Mouse (Mus musculus) kidney, postnatal 0 days (tissue): ENCODE measurements around the gene Pla2g5. TPM values are rescaled to one million over a fixed set of nuclear protein-coding genes. Genes with fewer than 3 reads are reported as not detected.
A peak's percentile ranks its signal among the peaks of the same experiment; 100 is the strongest.

Experiments used
- ATAC-seq: fragments of 200-750 bp; cut with Nextera tagmentation; replicated peaks from 2 replicates; pipeline ENCODE4 v1.8.0; 2017; ENCODE audit warnings: low read depth, moderate number of reproducible peaks, moderate TSS enrichment, moderate library complexity; ENCODE audit not compliant: low FRiP score
- DNase-seq: peaks from one replicate; pipeline ENCODE4 v3.0.0-alpha.2; 2016; ENCODE audit warnings: low spot score
- H3K27ac ChIP-seq: fragments of 300-500 bp; sonication (generic); 2 replicates; pipeline ENCODE4 v1.5.1; 2014; ENCODE audit warnings: mild to moderate bottlenecking
- H3K27me3 ChIP-seq: fragments of 300-500 bp; sonication (generic); 2 replicates; pipeline ENCODE4 v1.6.1; 2014; ENCODE audit warnings: low read length, mixed read lengths; ENCODE audit not compliant: insufficient read depth
- H3K36me3 ChIP-seq: fragments of 300-500 bp; sonication (generic); 2 replicates; pipeline ENCODE4 v1.6.1; 2014; ENCODE audit warnings: low read length, mixed read lengths; ENCODE audit not compliant: insufficient read depth
- H3K4me1 ChIP-seq: fragments of 300-500 bp; sonication (generic); replicated peaks from 2 replicates; pipeline ENCODE4 v1.6.1; 2014; ENCODE audit warnings: antibody characterized with exemption, low read length, mixed read lengths; ENCODE audit not compliant: insufficient read depth
- H3K4me2 ChIP-seq: fragments of 300-500 bp; sonication (generic); 2 replicates; pipeline ENCODE4 v1.6.1; 2014; ENCODE audit warnings: mild to moderate bottlenecking, low read length, moderate library complexity, mixed read lengths
- H3K4me3 ChIP-seq: fragments of 300-500 bp; sonication (generic); replicated peaks from 2 replicates; pipeline ENCODE4 v1.5.1; 2014; ENCODE audit warnings: low read depth, low read length
- H3K9ac ChIP-seq: fragments of 300-500 bp; sonication (generic); 2 replicates; pipeline ENCODE4 v1.6.1; 2014; ENCODE audit warnings: low read depth, low read length
- H3K9me3 ChIP-seq: fragments of 300-500 bp; sonication (generic); replicated peaks from 2 replicates; pipeline ENCODE4 v1.6.1; 2016; ENCODE audit warnings: low read length, inconsistent platforms, mixed read lengths
- CTCF ChIP-seq: IDR thresholded peaks from 2 replicates; pipeline ENCODE4 v1.5.1; 2016; ENCODE audit warnings: antibody characterized with exemption, low read depth, mild to moderate bottlenecking, moderate library complexity
- WGBS: fragments of 180-500 bp; shearing (Covaris S2); extraction: QIAGEN DNeasy Blood & Tissue Kit; methylation state at CpG from one replicate; pipeline ENCODE4 v1.1.7; 2014; 5-methylcytosine and 5-hydroxymethylcytosine counted together
- polyA plus RNA-seq: library from polyadenylated mRNA; unstranded; fragments of >200 nt; fragmentation: Nextera tagmentation; extraction: Ambion mirVana; gene quantifications from 2 replicates; pipeline ENCODE4 v1.2.1, GENCODE M21; 2015

The Pla2g5 gene
- polyA plus RNA-seq, 1 experiment from 2014 or later: 1.0 TPM

DNA sequence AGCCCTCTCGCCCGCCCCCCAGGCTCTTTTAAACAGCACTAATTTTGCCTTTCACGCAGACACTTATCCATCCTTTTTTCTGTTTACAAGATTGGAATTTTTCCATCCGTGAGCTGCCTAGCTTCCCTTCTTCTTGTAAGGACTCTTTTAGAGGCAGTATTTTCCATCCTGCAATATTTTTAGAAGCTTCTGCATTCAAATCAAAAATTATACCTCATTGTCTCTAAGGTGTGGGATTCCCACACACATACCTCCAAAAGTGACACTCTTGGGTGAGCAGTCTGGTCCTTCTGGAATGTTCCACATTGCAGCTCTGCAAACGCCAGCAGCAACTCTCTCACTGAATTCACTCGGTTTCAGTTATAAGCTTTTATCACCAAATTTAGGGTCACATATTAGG lies 10.3 kb downstream of the Pla2g5 start:
- no peak for ATAC-seq
- no peak for TF ChIP-seq CTCF
- no peaks in the 10 kb centered on the region for H3K9me3 ChIP-seq

DNA sequence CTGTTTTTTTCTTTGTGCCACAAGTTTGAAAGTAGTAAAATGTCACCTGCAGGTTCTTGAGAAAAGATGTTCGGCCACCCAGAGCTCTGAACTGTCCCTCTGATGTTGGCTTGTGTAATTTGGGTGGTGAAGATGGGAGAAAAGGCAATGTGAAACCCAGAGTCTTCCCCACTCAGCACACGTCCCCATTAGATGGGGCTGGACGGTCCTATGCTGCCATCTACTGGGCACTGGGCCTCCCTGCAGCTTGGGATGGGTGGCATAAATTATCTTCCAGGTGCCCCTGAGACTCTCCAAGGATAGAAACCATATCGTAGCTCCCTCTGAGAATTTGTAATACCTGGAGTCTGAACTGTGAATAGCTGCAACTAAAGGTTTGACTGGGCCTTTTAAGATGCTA lies 11.8 kb downstream of the Pla2g5 start:
- Histone ChIP-seq H3K9ac (no peak overlapping the region), H3K36me3 (no peaks in the 10 kb centered on the region), H3K4me1 (no peaks in the 10 kb centered on the region), H3K9me3 (no peaks in the 10 kb centered on the region), H3K4me3 (no peak overlapping the region), H3K4me2 (no peak overlapping the region), H3K27me3 (no peaks in the 10 kb centered on the region), H3K27ac (no peak overlapping the region)
- under 1% methylated on average over 4 of the region's 4 CpGs for WGBS
- TF ChIP-seq CTCF: peak; percentile 100
- DNase-seq: peak; percentile 81
- no peak for ATAC-seq

More for the DNA sequence above, 10.3 kb downstream of the Pla2g5 start:
- WGBS: 77% methylated on average over 6 of the region's 6 CpGs
- Histone ChIP-seq H3K4me1 (no peaks in the 10 kb centered on the region), H3K4me3 (no peak overlapping the region), H3K4me2 (no peak overlapping the region), H3K9ac (no peak overlapping the region), H3K27ac (no peak overlapping the region), H3K27me3 (no peaks in the 10 kb centered on the region), H3K36me3 (no peaks in the 10 kb centered on the region)
- DNase-seq: no peak

DNA sequence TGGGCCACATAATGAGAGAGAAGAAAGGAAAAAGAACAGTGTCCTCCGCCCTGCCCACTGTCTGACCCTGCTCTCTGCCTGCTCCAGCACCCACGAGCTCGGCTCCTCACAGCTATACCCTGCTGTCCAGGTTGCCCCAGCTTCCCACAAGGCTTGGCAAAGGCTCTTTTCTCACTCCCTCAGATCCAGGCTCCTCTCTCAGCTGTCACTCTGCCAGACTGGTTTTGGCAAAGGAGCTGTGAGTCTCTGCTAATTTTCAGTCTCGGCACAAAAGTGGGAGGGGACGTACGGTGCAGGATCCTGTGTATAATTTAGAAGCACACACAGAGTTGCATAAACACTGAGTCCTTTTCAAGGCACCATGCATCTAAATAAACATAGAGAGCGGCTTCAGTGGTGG lies 21.9 kb downstream of the Pla2g5 start:
- DNase-seq (no peak), ATAC-seq (no peak)
- Histone ChIP-seq H3K36me3 (no peaks in the 10 kb centered on the region), H3K4me1 (no peaks in the 10 kb centered on the region), H3K4me2 (no peak overlapping the region), H3K27me3 (no peaks in the 10 kb centered on the region), H3K27ac (no peak overlapping the region), H3K9ac (no peak overlapping the region), H3K4me3 (no peak overlapping the region), H3K9me3 (no peaks in the 10 kb centered on the region; the same call in 1 of the 2 replicates)
- TF ChIP-seq CTCF: no peak
- 75% methylated on average over 7 of the region's 7 CpGs for WGBS

DNA sequence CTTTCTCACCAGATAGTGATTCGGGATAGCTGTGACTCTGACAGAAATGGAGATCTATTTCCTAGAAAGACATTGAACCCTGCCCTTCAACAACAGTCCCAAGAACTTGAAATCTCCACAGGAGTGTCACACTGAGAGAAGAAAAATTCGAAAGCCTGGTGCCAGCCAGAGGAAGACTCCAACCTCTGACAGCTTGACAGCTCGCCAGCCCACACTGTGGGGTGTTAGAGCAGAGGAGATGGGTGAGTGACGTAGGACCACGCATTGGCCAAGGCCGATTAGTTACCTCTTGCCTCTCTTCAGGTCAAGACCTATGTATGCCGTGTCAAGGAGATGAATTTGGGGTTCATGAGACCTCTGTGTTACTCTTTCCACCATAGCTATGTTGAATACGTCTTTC lies 22.6 kb downstream of the Pla2g5 start:
- Histone ChIP-seq H3K36me3 (no peaks in the 10 kb centered on the region), H3K4me3 (no peak overlapping the region), H3K9ac (no peak overlapping the region), H3K4me1 (no peaks in the 10 kb centered on the region), H3K27me3 (no peaks in the 10 kb centered on the region), H3K4me2 (no peak overlapping the region), H3K27ac (no peak overlapping the region), H3K9me3 (no peaks in the 10 kb centered on the region; the same call in 1 of the 2 replicates)
- no peak for TF ChIP-seq CTCF
- DNase-seq (no peak), ATAC-seq (no peak)
- 84% methylated on average over 8 of the region's 8 CpGs for WGBS

DNA sequence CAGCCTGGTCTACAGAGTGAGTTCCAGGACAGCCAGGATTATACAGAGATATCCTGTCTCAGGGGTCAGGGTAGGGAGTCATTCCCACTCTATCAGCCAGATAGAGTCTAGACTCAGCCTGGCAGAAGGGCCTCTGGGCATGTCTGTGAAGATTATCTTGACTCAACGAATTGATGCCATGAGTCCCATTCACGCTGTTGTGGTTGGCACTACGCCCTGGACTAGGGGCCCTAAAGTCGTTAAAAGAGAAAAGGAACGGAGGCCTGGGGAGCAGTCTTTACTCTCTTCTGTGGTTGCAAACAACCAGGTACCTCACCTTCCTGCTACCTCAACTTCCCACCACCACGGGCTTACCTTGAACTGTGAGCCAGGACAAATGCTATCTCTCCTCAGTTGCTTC lies 23.5 kb downstream of the Pla2g5 start:
- ATAC-seq: no peak
- no peaks in the 10 kb centered on the region for H3K27me3 ChIP-seq
- no peaks in the 10 kb centered on the region for H3K4me1 ChIP-seq
- no peak overlapping the region for H3K9ac ChIP-seq
- no peak overlapping the region for H3K27ac ChIP-seq
- no peaks in the 10 kb centered on the region; the same call in 1 of the 2 replicates for H3K9me3 ChIP-seq
- no peaks in the 10 kb centered on the region for H3K36me3 ChIP-seq
- no peak overlapping the region for H3K4me2 ChIP-seq
- TF ChIP-seq CTCF: no peak
- H3K4me3 ChIP-seq: no peak overlapping the region
- WGBS: 74% methylated on average over 6 of the region's 6 CpGs
- no peak for DNase-seq

DNA sequence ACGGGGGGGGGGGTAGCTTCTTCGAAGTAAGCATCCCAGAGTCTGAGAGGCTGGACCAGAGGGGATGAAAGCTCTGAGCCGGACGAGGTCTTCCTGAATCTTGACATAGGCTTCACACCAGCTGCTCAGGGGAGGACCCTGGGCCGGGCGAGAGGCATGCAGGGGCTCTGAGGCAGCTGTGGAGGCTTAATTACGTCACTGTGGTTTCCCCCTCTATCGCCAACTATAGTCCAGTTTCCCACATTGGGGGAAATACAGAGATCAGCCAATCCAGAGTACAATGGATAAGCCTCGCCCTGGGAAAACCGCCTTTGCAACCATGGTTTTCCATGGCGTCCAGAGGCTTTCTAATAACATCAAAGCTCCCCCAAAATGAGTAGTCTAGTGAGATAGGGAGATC lies 36.1 kb downstream of the Pla2g5 start:
- Histone ChIP-seq H3K4me1 (no peaks in the 10 kb centered on the region), H3K27me3 (no peaks in the 10 kb centered on the region), H3K9me3 (no peaks in the 10 kb centered on the region), H3K27ac (no peak overlapping the region), H3K4me3 (no peak overlapping the region), H3K36me3 (no peaks in the 10 kb centered on the region), H3K4me2 (no peak overlapping the region), H3K9ac (no peak overlapping the region)
- WGBS: 61% methylated on average over 11 of the region's 11 CpGs
- no peak for ATAC-seq
- no peak for TF ChIP-seq CTCF
- DNase-seq: no peak
